8 mouse cellular contexts compared by ENCODE assay signal in the genomic region with DNA sequence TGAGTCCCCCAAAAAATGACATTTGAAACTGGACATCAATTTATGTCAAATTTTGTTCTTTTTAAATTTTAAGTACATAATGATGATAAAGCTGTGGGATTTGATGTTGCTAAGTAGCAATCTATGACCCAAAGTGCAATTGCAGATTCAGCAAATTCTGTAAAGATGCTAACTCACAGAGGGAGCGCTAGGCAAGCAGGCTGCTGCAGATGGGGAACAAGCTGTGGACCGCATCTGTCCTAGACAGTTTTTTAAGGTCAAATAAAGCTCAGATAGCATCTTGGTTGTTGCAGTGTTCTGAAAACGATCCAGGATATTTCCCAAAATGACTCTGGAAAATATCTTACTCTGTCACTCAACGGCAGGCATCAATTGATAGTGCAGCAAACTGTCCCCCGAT. TPM values are rescaled to one million over a fixed set of nuclear protein-coding genes. Genes with fewer than 3 reads are reported as not detected.
DNase-seq lines count a peak whose midpoint lies in the region; ATAC-seq and TF ChIP-seq lines count a peak whose summit lies in the region.

No protein-coding gene starts in this region.

- intact Hi-C loops in gastrocnemius, adult 2 months (cut with DNase I): loop anchor here (5.0 kb wide), 1 partner anchor 42 kb away; no protein-coding TSS in a partner anchor

- H3K9ac ChIP-seq in embryonic facial prominence, embryonic 14.5 days (ENCODE audit: low read depth, low read length): peak overlapping the region; percentile 88; the same call in 1 of the 2 replicates
- no peak overlapping the region; the same call in 1 of the 2 replicates for H3K9ac ChIP-seq in neural tube, embryonic 15.5 days (replicated peaks)

- H3K9me3 ChIP-seq in embryonic facial prominence, embryonic 14.5 days (ENCODE audit: control insufficient read depth, low read length): no peaks in the 10 kb centered on the region
- H3K9me3 ChIP-seq in neural tube, embryonic 15.5 days (replicated peaks): no peaks in the 10 kb centered on the region

- H3K4me2 ChIP-seq in embryonic facial prominence, embryonic 14.5 days (ENCODE audit: low read depth, low read length): peak overlapping the region; percentile 76
- H3K4me2 ChIP-seq in neural tube, embryonic 15.5 days: peak overlapping the region; percentile 56

- H3K4me3 ChIP-seq in gastrocnemius, adult 2 months: peak overlapping the region; percentile 99
- peak overlapping the region; percentile 87; the same call in 1 of the 2 replicates for H3K4me3 ChIP-seq in embryonic facial prominence, embryonic 14.5 days (ENCODE audit: low read depth, low read length)
- peak overlapping the region; percentile 79 for H3K4me3 ChIP-seq in neural tube, embryonic 15.5 days (replicated peaks)

- WGBS in embryonic facial prominence, embryonic 14.5 days: 61% methylated on average over 5 of the region's 5 CpGs
- 43% methylated on average over 5 of the region's 5 CpGs for WGBS in neural tube, embryonic 15.5 days

- H3K4me1 ChIP-seq in embryonic facial prominence, embryonic 14.5 days (ENCODE audit: control insufficient read depth, insufficient read depth, low read length): peaks cover 5% of the 10 kb centered on the region
- peaks cover 29% of the 10 kb centered on the region for H3K4me1 ChIP-seq in neural tube, embryonic 15.5 days

- no peaks in the 10 kb centered on the region for H3K27me3 ChIP-seq in embryonic facial prominence, embryonic 14.5 days (replicated peaks; ENCODE audit: control insufficient read depth, insufficient read depth, low read length)
- H3K27me3 ChIP-seq in neural tube, embryonic 15.5 days (replicated peaks): no peaks in the 10 kb centered on the region

- ATAC-seq in embryonic facial prominence, embryonic 14.5 days (ENCODE audit: low read depth): no peak
- ATAC-seq in neural tube, embryonic 15.5 days (ENCODE audit: low FRiP score): no peak

- no peaks in the 10 kb centered on the region for H3K36me3 ChIP-seq in embryonic facial prominence, embryonic 14.5 days (ENCODE audit: control insufficient read depth, insufficient read depth, low read length)
- no peaks in the 10 kb centered on the region for H3K36me3 ChIP-seq in neural tube, embryonic 15.5 days

- no peak for DNase-seq in gastrocnemius, adult 2 months
- DNase-seq in gastrocnemius, postnatal 10 days: no peak
- DNase-seq in 416B (ENCODE audit: low read depth): peak; percentile 63
- DNase-seq in embryonic facial prominence, embryonic 14.5 days (ENCODE audit: low spot score): peak; percentile 24
- peak; percentile 24 to 35 for DNase-seq in layer of hippocampus, postnatal 36 days
- no peak for DNase-seq in testis, postnatal 14 days (ENCODE audit: low spot score)
- no peak for DNase-seq in gastrocnemius, postnatal 25 days

- H3K27ac ChIP-seq in gastrocnemius, adult 2 months: peak overlapping the region; percentile 99
- peak overlapping the region; percentile 98 for H3K27ac ChIP-seq in embryonic facial prominence, embryonic 14.5 days (replicated peaks; ENCODE audit: low read depth, low read length)
- peak overlapping the region; percentile 99 for H3K27ac ChIP-seq in neural tube, embryonic 15.5 days (replicated peaks)

- no peak for TF ChIP-seq CTCF in gastrocnemius, adult 2 months (IDR thresholded peaks at IDR 0.05)

RNA-seq across cellular contexts. Expression of a gene that starts 1.0 kb away (rescaled TPM):
- total RNA-seq in gastrocnemius, adult 2 months (2021): 10 to 100 TPM; 30.6 to 37.7 TPM
- 10 to 100 TPM; 50.5 to 55.1 TPM for total RNA-seq in gastrocnemius, postnatal 10 days (2021)
- polyA plus RNA-seq in embryonic facial prominence, embryonic 14.5 days (2014; fragmentation: Nextera tagmentation; extraction: Ambion mirVana): 132 and 136 TPM in 2 replicates
- total RNA-seq in layer of hippocampus, postnatal 36 days (2021): 100 to 1,000 TPM; 737 to 795 TPM
- 588 and 670 TPM in 2 replicates for polyA plus RNA-seq in neural tube, embryonic 15.5 days (2015; fragmentation: Nextera tagmentation; extraction: Ambion mirVana)
- 10 to 100 TPM; 28.8 to 32.7 TPM for total RNA-seq in gastrocnemius, postnatal 25 days (2021)

RNA-seq across cellular contexts. Expression of a gene that starts 9.8 kb away (rescaled TPM):
- 1 to 10 TPM; 7.8 to 8.5 TPM for total RNA-seq in gastrocnemius, adult 2 months (2021)
- 10 to 100 TPM; 22.8 to 27.5 TPM for total RNA-seq in gastrocnemius, postnatal 10 days (2021)
- 19.3 and 19.4 TPM in 2 replicates for polyA plus RNA-seq in embryonic facial prominence, embryonic 14.5 days (2014; fragmentation: Nextera tagmentation; extraction: Ambion mirVana)
- 10 to 100 TPM; 21.1 to 23.3 TPM for total RNA-seq in layer of hippocampus, postnatal 36 days (2021)
- polyA plus RNA-seq in neural tube, embryonic 15.5 days (2015; fragmentation: Nextera tagmentation; extraction: Ambion mirVana): 7.0 and 7.6 TPM in 2 replicates
- 10 to 100 TPM in 1 of 2 experiments, 1 to 10 TPM in 1; 8.7 to 14.3 TPM for total RNA-seq in gastrocnemius, postnatal 25 days (2021)

Comparison
In these comparisons a context has a peak if more than half of its experiments do, and no peak if none do; other contexts are left out.
1. DNase-seq: peak in 416B (single experiment), embryonic facial prominence, embryonic 14.5 days (single experiment) and layer of hippocampus, postnatal 36 days (2 of 2); none in gastrocnemius, adult 2 months (single experiment), gastrocnemius, postnatal 10 days (single experiment), testis, postnatal 14 days (single experiment) and gastrocnemius, postnatal 25 days (single experiment).
2. RNA of a gene that starts 1.0 kb away (total RNA-seq): 737 to 795 TPM in layer of hippocampus, postnatal 36 days; 50.5 to 55.1 TPM in gastrocnemius, postnatal 10 days, 30.6 to 37.7 TPM in gastrocnemius, adult 2 months and 28.8 to 32.7 TPM in gastrocnemius, postnatal 25 days; every median in the first group is over 10 times any median in the second.
3. Peak in every context shown above with its lines, with median percentiles within 50 percentile points of each other: H3K27ac ChIP-seq and H3K4me3 ChIP-seq.